Mouse (Mus musculus): ENCODE measurements around the gene Hdac7. TPM values are rescaled to one million over a fixed set of nuclear protein-coding genes. Genes with fewer than 3 reads are reported as not detected.

Gene Hdac7
- total RNA-seq, 4 experiments from 2014 or later, result 5.8 to 9.6 (median 9.3) TPM

- DNase-seq (ENCODE audit: low spot score in 2 of 2), result no peak
These were observed 76.1 kb downstream of the Hdac7 start for GRCm38 (mm10) chr15:97768192-97768591.

- peak; percentile 69 to 73 for DNase-seq (ENCODE audit: low spot score in 2 of 2)
These were observed 76.8 kb downstream of the Hdac7 start, which contains the start of gene Rapgef3 for GRCm38 (mm10) chr15:97767280-97768186. TSS of gene Rapgef3 (minus strand) at chr15:97767972.

GRCm38 (mm10) chr15:97766594-97767279, 77.6 kb downstream of the Hdac7 start:
- no peak for DNase-seq (ENCODE audit: low spot score in 2 of 2)

DNA sequence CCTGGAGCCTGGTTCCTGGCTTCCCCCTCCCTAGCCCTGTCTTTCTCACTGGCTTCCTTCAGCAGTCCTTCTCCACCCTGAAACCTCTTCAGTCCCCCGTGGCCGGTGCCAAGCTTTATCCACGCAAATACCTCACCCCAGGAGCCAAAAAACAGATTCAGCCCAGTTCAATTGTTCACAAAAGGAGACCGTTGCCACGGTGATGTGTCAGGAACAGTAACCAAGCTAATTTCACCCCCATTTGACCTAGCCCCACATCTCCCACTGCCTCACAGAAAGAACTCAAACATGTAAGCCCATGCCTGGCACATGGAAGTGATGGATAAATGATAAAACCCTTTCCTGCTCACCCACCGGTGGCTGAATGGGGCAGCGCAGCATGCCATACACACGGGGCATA, 78.1 kb downstream of the Hdac7 start:
- DNase-seq (ENCODE audit: low spot score in 2 of 2), result no peak

DNA sequence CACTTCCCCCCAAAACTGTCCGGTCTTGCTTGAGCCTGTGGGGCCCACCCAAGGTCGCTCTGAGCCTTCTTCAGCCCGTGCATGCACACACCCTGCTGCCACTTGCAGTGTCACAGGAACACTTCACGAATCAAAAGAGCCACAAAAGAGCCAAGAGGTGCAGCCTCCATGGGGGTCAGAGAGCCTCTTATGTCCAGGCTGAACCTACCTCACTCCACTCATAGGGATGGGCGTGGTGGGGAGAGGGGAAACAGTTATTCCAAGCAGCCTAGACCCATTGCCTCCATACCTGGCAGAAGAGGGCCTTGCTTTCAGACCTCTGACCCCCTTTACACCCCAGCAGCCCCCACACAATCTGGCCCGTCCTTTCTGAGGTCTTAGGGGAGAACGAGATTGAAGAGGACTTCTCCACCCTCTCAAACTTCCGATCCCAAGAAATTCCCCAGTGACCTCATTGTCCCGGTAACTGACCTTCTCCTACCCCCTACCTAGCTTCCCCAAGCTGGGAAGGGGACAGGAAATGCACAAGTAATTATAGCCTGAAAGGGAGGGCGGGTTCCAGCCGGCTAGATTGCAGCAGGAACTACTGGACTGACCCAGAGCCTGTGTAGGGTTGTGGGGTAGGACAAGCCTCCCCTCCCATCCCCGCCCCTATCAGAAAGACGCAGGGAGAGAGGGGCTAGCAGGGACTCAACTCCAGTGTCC, 79.1 kb downstream of the Hdac7 start:
- DNase-seq (ENCODE audit: low spot score in 2 of 2), result no peak

- DNase-seq (ENCODE audit: low spot score in 2 of 2), result no peak
These were observed 79.8 kb downstream of the Hdac7 start for GRCm38 (mm10) chr15:97764532-97764931.

GRCm38 (mm10) chr15:97763256-97764049, 80.8 kb downstream of the Hdac7 start:
- DNase-seq (ENCODE audit: low spot score in 2 of 2), result no peak

- DNase-seq (ENCODE audit: low spot score in 2 of 2), result peak in 1 of 2 experiments; percentile 48
These were observed 81.6 kb downstream of the Hdac7 start for GRCm38 (mm10) chr15:97762733-97763132.

GRCm38 (mm10) chr15:97761438-97761837, 82.9 kb downstream of the Hdac7 start:
- no peak for DNase-seq (ENCODE audit: low spot score in 2 of 2)

DNA sequence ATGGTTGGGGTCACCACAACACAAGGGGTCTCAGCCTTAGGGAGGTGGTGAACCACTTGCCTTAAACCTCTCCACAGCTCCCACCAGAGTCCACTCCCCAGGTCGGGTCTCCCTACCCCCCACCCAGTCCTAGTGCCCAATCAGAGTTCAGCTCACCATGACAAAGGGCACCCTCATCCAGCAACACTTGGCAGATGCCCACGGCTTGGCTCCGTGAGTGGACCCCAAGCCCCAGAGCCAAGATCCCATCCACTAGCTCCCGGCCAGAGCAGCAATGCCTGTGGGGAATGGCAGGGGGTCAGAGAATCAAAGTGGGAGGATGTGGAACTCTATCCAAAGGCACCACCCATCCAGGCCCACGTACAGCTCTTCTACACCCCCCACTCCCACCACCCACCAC, 83.3 kb downstream of the Hdac7 start:
- no peak for DNase-seq (ENCODE audit: low spot score in 2 of 2)

GRCm38 (mm10) chr15:97760006-97760405, 84.3 kb downstream of the Hdac7 start:
- no peak for DNase-seq (ENCODE audit: low spot score in 2 of 2)

- DNase-seq (ENCODE audit: low spot score in 2 of 2), result no peak
These were observed 88.9 kb downstream of the Hdac7 start for GRCm38 (mm10) chr15:97755361-97755760.

DNA sequence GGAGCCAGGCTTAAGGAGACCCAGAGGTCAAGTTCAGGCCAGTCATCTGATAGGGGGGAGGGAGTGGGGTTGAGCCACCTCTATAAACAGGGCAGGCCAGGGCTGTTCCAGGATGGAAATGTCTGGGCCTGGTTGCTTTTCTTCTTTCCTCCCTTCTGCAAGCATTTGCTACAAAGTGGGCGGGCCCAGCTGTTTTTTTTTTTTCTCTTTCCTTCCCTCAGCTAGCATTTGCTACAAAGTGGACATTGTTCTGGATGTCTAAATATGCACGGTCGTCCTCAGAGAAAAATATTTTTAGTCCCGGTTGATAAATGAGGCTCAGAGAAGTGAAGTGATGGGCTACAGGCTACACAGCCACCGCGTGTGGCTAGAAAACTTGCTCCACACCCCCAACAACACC, 89.8 kb downstream of the Hdac7 start:
- no peak for DNase-seq (ENCODE audit: low spot score in 2 of 2)

DNA sequence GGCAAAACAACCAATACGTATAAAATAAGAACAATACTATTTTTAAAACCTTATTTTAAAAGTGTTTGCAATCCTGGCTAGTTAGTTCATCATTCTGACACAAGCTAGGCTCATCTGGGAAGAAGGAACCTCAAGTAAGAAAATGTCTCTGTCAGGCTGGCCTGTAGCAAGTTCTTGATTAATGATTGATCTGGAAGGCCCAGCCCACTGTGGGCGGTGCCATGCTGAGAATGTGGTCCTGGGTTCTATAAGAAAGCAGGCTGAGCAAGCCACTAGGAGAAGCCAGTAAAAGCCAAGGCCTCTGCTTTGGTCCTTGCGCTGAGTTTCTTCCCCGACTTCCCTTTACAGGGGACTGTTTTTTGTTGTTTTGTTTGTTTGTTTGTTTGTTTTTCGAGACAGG, 91.8 kb downstream of the Hdac7 start:
- no peak for DNase-seq (ENCODE audit: low spot score in 2 of 2)

GRCm38 (mm10) chr15:97751676-97752075, 92.6 kb downstream of the Hdac7 start:
- DNase-seq (ENCODE audit: low spot score in 2 of 2), result no peak

GRCm38 (mm10) chr15:97750697-97751096, 93.6 kb downstream of the Hdac7 start:
- no peak for DNase-seq (ENCODE audit: low spot score in 2 of 2)

DNA sequence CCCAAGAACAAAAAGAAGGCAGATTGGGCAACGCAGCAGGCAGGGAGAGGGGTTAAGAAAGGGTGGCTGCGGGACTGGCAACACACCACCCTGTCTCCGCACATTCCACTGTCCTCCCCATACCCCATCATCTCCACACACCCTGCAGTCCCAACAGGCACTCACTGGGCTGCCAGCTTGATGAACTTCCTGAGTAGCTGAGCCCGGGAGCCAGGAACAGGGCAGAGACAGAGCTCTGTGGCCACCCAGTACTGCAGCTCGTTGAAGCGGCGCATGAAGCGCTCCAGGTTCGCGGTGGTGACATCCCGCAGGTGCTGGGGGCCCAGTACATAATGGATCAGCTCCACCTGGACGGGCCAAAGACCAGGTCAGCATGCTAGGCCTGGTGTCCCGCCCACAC, 94.5 kb downstream of the Hdac7 start:
- DNase-seq (ENCODE audit: low spot score in 2 of 2), result no peak

GRCm38 (mm10) chr15:97749397-97749796, 94.9 kb downstream of the Hdac7 start:
- DNase-seq (ENCODE audit: low spot score in 2 of 2), result no peak

DNA sequence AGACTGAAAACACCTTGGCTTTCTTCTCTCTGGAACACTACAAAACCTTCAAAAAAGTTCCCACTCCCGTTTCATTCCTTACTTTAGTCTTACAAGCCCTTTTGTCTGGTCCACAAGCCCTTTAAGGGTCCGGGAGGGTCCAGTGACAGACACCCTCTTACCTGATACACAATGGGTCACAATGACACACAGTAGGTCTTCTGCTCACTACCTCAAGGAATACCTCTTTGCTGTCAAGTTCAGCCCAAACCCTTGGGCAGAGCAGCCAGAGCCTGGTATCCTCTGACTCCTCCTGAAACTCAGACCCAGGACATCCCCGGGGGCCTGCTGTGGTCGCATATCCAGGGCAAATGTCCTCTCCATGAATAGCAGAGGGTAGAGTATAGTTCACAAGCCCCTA, 95.3 kb downstream of the Hdac7 start:
- DNase-seq (ENCODE audit: low spot score in 2 of 2), result no peak

DNA sequence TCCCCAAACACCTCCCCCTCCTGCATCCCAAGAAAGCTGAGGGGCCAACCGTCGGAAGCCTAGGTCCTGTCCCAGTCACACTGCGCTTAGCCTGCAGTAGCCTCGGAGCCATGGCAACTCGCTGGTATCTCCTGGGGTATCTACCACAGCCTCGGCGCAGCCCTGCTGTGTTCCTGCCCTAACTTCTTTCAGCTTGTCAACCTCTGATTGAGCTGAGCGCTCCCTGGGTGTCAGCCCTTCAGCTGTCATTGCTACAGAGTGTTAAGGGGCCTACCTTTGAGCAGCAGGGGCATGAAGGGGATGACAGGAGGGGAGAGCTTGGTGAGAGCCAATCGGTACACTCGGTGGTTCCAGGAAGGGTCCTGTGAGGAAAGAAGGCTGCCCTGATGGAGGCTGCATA, 96.0 kb downstream of the Hdac7 start:
- no peak for DNase-seq (ENCODE audit: low spot score in 2 of 2)

DNA sequence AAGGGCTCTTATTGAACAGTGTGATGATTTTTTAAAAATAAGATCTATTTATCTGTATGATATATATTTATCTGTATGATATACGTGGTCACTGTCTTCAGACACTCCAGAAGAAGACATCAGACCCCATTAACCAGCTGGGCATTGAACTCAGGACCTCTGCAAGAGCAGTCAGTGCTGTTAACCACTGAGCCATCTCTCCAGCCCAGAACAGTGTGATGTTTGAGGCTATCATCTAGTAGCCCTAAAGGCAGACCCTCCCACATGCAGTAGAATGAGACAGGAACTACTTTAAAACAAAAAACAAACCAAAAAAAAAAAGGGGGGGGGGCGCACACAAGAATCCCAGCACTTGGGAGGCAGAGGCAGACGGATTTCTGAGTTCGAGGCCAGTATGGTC, 96.8 kb downstream of the Hdac7 start:
- no peak for DNase-seq (ENCODE audit: low spot score in 2 of 2)
